Mouse (Mus musculus) CD4-positive naive resting alpha-beta T cell, adult 57 days (primary cell): Measurements from ENCODE around the gene Stk38l. TPM values are rescaled to one million over a fixed set of nuclear protein-coding genes. Genes with fewer than 3 reads are reported as not detected.

Source experiments
- total RNA-seq: library from RNA; stranded (reverse); gene quantifications from one replicate; pipeline ENCODE4 v1.2.4, GENCODE M21; 2023

Stk38l gene
- total RNA-seq = 17.1 TPM

GRCm38 (mm10) chr6:146724581-146725383 lies at the start of gene Stk38l:
Gene Stk38l (plus strand): TSS chr6:146724995.

GRCm38 (mm10) chr6:146795924-146796545 lies 71.2 kb downstream of the Stk38l start, which contains the start of gene Arntl2:
Gene Arntl2 (plus strand): TSS chr6:146796055.

Other genes starting within 250 kb of the Stk38l start
- gene Itpr2, start 222.8 kb upstream of the Stk38l start, total RNA-seq = 178 TPM
- gene Fgfr1op2, start 147.8 kb upstream of the Stk38l start, total RNA-seq = 74.6 TPM
- gene Ints13, start 147.2 kb upstream of the Stk38l start, total RNA-seq = 76.1 TPM
- 45.1 TPM for gene Med21, start 82.4 kb upstream of the Stk38l start, total RNA-seq
- 5.7 TPM for gene Tm7sf3, start 82.2 kb upstream of the Stk38l start, total RNA-seq
- gene Arntl2, start 71.1 kb downstream of the Stk38l start, total RNA-seq = 1.2 TPM
- gene Smco2, start 125.1 kb downstream of the Stk38l start, total RNA-seq = not detected
- gene Ppfibp1, start 163.5 kb downstream of the Stk38l start, total RNA-seq = 12.6 TPM
- not detected for gene 1700034J05Rik, start 229.4 kb downstream of the Stk38l start, total RNA-seq